Mouse (Mus musculus) bone marrow, adult 2 months (tissue): ENCODE measurements around the gene Spaar. TPM values are rescaled to one million over a fixed set of nuclear protein-coding genes. Genes with fewer than 3 reads are reported as not detected.

Experiments used
- H3K27ac ChIP-seq: fragments of 200-500 bp; 2 replicates; pipeline ENCODE4 v1.5.1; 2012; ENCODE audit warnings: low read depth, mild to moderate bottlenecking, control low read depth, inconsistent platforms, low read length; ENCODE audit not compliant: control insufficient read depth, poor library complexity, insufficient read depth
- H3K4me1 ChIP-seq: fragments of 200-500 bp; 2 replicates; pipeline ENCODE4 v1.6.1; 2011; ENCODE audit warnings: low read length; ENCODE audit not compliant: control insufficient read depth, insufficient read depth
- H3K4me3 ChIP-seq: fragments of 200-500 bp; replicated peaks from 2 replicates; pipeline ENCODE3; 2011; ENCODE audit warnings: mild to moderate bottlenecking, low read depth, low read length, control low read depth; ENCODE audit not compliant: control insufficient read depth
- CTCF ChIP-seq: fragments of 200-500 bp; IDR thresholded peaks from 2 replicates; pipeline ENCODE4 v1.5.1; 2011; ENCODE audit warnings: low read length, control low read depth; ENCODE audit not compliant: control insufficient read depth, insufficient read depth
- POLR2A ChIP-seq: fragments of 200-500 bp; IDR thresholded peaks from 2 replicates; pipeline ENCODE4 v1.6.1; 2011; ENCODE audit warnings: low read depth, mild to moderate bottlenecking, control low read depth, low read length, borderline replicate concordance; ENCODE audit not compliant: control insufficient read depth
- WGBS: fragments of 180-500 bp; shearing (Covaris S2); methylation state at CpG from one replicate; pipeline ENCODE4 v1.1.7; 2018; 5-methylcytosine and 5-hydroxymethylcytosine counted together
- polyA plus RNA-seq: library from polyadenylated mRNA; stranded (reverse); fragments of >200 nt; gene quantifications from 2 replicates; pipeline ENCODE4 v1.2.4, GENCODE M21; 2011; ENCODE audit warnings: low replicate concordance; ENCODE audit not compliant: missing spikeins, insufficient read depth, insufficient read length

The Spaar gene
- 0.63 and 0.80 TPM in 2 replicates for polyA plus RNA-seq

DNA sequence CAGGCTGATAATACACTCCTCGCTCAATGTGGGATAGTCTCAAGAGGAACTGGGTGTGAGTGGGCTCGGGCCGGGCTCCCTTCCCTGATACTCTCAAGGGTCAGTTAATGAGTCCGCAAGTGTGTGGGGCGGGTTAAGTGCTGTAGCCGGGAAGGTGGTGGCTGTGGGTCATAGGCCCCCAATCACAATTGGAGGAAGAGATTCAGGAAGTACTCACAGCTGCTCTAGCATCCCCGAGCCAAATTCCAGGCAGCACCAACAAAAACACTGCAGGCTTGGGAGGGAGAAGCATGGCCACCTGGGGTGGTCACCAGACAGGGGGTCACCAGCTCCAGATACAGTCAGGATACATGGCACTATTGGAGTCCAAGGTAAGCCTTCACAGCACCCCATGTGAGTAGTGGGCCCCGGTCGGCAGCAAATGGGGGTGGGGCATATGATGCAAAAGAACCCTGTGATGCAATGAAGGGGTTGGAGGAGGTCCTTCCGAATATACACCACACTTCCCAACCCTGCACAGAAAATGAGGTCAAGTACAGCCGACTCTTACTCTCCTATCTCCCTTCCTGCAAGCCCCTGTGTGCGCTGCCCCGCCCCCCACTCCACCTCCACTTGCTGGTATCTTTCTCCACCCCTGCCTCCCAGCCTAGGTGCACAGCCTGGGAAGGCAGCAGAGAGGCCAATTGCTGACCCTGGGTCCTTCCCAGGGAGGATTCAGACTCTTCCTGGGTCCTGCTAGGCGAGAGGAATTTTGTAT is at the start of gene Spaar:
Gene Spaar, plus strand, starts transcription at position 241 of the 757 bp plus-strand sequence.
- no peak for TF ChIP-seq CTCF
- no peak for TF ChIP-seq POLR2A
- Histone ChIP-seq H3K27ac (peak within 1 kb of the TSS; percentile 14; the same call in 1 of the 2 replicates), H3K4me1 (no peaks in the 10 kb centered on the region), H3K4me3 (no peak within 1 kb of the TSS)
- WGBS: 45% methylated on average over 14 of the region's 14 CpGs

DNA sequence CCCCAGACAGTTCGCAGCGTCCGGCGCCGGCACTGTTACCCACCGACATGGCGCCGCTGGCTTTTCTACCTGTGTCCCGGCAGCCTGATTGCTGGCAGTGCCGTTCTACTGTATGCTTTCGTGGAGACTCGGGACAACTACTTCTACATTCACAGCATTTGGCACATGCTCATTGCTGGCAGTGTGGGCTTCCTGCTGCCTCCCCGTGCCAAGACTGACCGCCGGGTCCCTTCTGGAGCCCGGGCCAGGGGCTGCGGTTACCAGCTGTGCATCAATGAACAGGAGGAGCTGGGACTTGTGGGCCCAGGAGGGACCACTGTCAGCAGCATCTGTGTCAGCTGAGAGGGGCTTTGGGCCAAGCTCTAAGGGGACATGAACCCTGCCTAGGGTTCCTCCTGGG is 39.8 kb upstream of the Spaar start:
- no peak for TF ChIP-seq POLR2A
- no peak for TF ChIP-seq CTCF
- Histone ChIP-seq H3K4me1 (peaks cover 2% of the 10 kb centered on the region; the same call in 1 of the 2 replicates), H3K4me3 (no peak overlapping the region), H3K27ac (no peak overlapping the region)
- 88% methylated on average over 17 of the region's 17 CpGs for WGBS

DNA sequence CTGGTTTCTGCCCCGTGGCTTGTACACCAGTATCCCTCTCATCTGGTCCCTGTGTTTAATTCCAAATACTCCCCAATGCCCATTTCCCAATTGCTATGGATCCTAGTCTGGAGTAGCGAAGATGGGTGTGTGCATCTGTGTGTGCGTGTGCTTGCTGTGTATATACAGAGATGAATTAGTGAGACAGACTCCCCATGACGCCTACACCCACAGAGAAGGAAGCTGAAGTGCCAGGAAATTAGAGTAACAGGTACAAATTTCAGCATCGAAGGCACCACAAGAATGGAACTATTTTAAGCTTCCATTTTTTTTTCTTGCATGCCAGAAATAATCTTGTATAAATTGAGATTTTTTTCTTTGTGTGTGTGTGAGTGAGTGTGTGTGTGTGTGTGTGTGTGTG is 38.8 kb upstream of the Spaar start:
- Histone ChIP-seq H3K4me1 (peaks cover 2% of the 10 kb centered on the region; the same call in 1 of the 2 replicates), H3K4me3 (no peak overlapping the region), H3K27ac (no peak overlapping the region)
- no peak for TF ChIP-seq POLR2A
- TF ChIP-seq CTCF: no peak
- WGBS: 44% methylated on average over 5 of the region's 5 CpGs

DNA sequence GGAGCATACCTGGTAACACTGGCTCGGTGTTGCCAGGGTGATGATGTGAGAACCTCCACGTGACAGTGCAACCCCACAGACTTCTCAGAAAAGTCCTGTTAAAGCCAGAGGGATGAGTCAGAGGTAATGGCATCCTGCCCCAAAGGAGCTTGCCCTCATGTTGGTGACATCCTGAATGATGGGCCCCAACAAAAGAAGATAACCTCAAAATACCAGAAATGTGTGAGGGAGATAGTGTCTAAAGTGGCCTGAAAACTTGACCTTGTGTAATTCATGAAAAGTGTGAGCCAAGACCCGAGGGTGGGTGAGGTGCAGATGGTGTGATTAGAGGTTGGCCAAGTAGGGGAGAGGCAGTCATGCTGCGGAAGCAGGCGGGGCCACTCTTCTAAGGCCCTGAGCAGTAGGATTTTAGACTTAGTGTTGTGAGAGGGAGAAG is 36.0 kb upstream of the Spaar start:
- Histone ChIP-seq H3K27ac (no peak overlapping the region), H3K4me3 (no peak overlapping the region), H3K4me1 (peaks cover 2% of the 10 kb centered on the region; the same call in 1 of the 2 replicates)
- no peak for TF ChIP-seq CTCF
- WGBS: 23% methylated on average over 5 of the region's 5 CpGs

DNA sequence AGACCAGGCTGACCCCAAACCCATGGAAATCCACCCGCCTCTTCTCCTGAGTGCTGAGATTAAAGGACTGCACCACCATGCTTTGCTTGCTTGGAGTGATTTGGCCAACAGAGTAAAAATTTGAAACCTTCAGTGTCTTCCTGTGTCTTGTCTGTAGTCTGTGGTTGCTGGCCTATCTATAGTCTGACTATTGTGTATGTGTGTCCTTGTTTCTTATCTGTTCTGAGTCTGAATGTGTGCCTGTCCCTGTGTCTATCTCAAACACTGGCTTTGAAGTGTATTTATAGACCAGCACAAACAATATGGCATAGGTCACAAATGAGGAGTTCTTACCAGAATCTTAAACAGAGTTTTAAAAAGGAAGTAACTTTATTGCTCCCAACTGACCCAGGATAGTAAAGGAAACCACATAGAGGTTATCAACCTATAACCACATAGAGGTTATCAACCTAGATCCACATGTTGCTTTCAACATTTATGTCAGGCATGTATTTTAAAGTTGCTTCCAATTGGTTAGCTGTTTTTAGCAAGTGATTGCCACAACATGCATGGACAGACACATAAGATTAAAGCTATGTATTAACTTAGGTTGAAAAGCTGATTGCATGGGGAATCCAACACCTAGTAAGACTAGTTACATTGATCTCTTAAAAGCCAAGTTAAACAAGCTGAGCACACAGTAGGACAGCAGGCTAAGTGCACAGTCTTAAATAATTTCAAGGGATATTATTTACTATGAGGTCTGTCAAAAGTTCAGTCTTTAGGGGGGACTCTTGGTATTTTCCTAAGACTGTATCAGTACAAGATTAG is 35.2 kb upstream of the Spaar start:
- TF ChIP-seq POLR2A: no peak
- TF ChIP-seq CTCF: no peak
- WGBS: 55% methylated on average over 1 of the region's 1 CpGs
- no peak overlapping the region for H3K4me3 ChIP-seq

DNA sequence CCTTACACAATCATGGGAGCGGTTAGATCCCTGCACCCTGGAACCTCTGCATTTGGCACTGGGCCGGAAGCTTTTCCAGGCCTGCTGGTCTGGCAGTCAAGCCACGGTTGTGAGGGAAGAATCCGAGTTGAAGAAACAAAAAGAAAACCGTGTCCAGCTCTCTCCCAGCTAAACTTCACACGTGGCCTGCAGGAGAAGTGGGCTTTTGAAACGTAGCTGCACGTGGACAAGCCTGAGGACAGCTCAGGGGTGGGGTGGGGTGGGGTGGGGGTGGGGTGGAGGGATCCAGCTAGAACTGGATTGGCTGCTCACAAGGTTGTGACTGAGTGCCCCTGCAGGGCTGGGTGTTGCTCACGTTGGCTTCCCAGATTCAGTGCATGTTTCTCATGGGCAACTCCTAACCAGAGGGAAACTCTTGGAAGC is 34.6 kb upstream of the Spaar start:
- 29% methylated on average over 9 of the region's 9 CpGs for WGBS
- TF ChIP-seq POLR2A: no peak
- TF ChIP-seq CTCF: no peak
- Histone ChIP-seq H3K4me1 (peaks cover 2% of the 10 kb centered on the region; the same call in 1 of the 2 replicates), H3K4me3 (no peak overlapping the region), H3K27ac (no peak overlapping the region)

More for the DNA sequence above, 35.2 kb upstream of the Spaar start:
- Histone ChIP-seq H3K27ac (no peak overlapping the region), H3K4me1 (peaks cover 2% of the 10 kb centered on the region; the same call in 1 of the 2 replicates)

DNA sequence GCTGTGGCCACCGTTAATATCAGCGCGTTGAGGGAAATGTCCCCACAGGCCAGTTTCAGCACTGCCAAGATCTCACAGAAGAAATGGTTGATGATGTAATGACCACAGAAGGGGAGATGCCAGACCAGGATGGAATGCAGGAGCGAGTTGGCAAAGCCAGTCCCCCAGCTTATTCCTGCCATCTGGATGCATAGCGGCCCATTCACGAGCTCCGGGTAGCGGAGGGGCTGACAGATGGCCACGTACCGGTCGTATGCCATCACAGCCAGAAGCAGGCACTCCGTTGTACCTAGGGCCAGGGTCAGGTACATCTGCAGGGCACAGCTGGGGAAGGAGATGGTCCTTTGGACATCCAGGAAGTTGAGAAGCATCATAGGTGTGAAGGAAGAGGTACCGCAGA is 33.3 kb upstream of the Spaar start:
- peaks cover 2% of the 10 kb centered on the region; the same call in 1 of the 2 replicates for H3K4me1 ChIP-seq
- no peak overlapping the region for H3K4me3 ChIP-seq
- no peak for TF ChIP-seq CTCF
- no peak for TF ChIP-seq POLR2A
- 80% methylated on average over 13 of the region's 13 CpGs for WGBS
- no peak overlapping the region for H3K27ac ChIP-seq

DNA sequence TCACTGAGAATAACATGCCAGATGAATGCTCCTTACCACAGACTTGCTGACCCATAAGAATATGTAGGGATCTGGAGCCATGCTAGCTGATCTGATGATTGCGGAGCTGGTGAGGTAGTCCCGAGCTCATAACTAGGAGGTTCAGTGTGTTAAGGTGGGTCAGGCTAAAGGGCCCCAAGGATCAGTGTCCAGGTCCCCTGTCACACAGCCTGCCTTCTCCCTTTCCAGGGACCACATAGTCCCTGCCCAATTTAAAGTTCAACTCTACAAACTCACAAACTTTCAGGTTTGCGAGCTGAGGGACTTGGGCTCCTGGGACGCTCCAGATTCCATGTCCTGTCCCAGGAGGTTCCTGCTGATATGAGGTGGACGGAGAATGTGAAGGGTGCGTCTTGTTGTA is 29.1 kb upstream of the Spaar start, which contains the start of gene Olfr70:
Gene Olfr70, minus strand, starts transcription at position 101 of the 400 bp plus-strand sequence.
- TF ChIP-seq POLR2A (no peak), CTCF (no peak)
- WGBS: 89% methylated on average over 6 of the region's 6 CpGs
- Histone ChIP-seq H3K27ac (no peak within 1 kb of the TSS), H3K4me1 (no peaks in the 10 kb centered on the region), H3K4me3 (no peak within 1 kb of the TSS)
